Mouse (Mus musculus): ENCODE results near the gene Tbc1d5.

The Tbc1d5 gene

DNA sequence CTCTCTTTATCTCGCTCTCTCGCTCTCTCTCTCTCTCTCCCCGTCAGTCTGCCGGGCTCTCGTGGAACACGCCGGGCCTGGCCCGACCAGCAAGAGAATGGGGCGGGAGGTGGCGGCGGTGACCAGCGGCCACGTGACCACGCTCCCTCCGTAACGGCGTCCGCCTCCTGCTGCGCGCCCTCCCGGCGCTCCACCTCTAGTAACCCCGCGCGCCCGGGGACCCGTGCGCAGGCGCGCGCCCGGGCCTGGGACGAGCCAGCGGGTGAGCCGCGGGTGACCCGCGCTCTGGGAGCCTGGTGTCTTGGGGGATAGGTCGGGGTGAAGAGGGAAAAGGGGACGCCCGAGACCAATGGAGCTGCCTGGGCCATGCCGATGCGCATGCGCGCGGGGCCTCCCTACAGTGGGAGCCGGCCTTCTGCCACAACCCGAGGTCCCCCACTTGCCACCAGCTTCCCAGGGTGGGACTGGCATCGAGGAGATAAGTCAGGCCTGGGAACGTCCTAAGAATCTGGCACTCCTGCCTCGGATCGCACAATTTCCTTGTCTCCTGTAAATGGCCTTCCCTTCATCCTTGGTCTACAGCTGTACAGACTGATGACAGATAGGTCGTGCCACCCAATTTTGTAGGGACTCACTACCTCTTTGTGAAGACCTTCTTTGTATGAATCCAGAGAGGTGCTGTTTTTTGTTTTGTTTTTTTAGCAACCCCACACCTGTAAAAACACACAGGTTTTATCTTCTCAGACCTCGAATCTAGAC, at the start of gene Tbc1d5:
Tbc1d5 (minus strand) TSS at position 158 of the 759 bp plus-strand sequence.
- peak; percentile 94 for DNase-seq

DNA sequence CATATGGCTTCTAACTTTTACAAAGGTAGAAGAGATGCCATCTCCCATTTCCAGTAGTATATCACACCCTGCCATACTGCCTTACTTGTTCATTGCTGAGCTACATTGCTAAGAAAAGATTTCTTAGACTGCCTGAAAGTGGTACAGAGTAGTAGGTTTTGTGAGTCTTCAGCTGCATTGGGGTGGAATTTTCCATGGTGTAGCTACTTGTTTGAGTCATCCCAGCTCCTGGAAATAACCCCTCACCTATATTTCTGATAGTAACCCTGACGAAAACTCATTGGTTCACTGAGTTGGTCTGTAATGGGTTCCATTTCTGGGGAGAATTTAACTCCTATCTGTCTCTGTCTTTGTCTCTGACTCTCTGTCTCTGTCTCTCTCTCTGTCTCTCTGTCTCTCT, 46.9 kb upstream of the Tbc1d5 start:
- DNase-seq: no peak

DNA sequence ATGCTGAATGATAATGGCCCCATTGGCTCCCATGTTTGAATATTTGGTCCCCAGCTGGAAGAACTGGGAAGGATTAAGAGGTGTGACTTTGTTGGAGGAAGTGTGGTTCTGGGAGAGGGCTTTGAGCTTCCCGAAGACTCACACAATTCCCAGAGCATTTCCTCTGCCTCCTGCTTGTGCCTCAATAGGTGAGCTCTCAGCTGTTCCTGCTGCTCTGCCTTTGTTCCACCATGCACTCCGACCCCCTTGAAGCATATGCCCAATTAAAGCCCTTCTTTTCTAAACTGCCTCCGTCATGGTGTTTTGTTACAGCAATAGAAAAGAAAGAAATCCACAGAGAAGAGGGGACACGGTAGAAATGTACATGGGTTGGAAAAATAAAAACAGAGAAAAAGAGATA, 44.0 kb upstream of the Tbc1d5 start:
- DNase-seq: no peak

DNA sequence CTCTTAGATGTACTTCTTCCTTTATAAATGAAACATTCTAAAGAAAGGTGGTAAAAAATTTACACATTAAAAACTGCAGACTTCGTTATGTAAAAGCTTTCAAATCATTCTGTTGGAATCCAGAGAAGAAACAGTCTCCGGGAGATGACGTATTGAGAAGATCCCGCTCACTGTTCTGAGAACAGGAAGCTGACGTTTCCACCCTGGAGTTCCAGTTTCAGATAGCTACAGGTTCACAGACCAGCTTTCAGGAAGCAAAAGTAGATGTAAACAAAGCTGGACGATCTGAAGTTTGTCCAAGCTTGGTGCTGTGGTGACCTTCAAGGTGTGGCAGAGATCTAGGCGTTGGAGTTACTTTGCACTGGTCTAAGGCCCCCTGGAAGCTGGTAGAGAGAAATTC, 41.9 kb upstream of the Tbc1d5 start:
- peak in 1 of 2 experiments; percentile 22 for DNase-seq

DNA sequence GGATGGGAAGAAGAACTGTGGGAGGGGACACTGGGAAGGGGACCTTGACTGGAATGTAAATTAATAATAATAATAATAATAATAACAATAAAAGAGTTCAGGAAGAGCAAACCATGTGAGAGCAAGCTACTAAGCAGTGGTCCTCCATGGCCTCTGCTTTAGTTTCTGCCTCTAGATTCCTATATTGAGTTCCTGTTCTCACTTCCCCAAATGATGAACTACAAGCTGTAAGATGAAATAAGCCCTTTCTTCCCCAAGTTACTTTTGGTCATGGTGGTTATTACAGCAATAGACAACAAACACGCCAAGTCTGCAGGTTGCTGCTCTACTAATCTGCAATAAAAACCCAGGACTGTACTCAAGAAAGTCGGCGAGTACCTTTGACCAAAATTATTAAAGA, 40.7 kb upstream of the Tbc1d5 start:
- DNase-seq: no peak

DNA sequence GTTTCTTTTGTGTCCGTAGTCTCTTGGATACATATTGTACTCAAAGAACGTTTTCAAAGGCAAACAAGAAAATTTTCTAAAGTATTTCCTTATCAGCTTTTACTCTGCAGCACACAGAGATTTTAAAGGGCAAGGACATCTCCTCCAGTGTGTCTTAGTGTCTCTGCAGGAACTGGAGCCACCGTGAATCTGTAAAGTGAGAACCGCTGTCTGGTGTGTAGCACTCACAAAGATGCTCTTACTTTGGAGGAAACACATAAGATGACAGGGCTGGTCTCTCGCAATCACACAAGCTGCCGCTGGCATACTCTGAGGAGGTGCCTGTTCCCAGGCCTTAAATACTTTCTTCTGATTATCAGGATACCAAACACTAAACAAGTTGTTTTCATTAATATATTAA, 37.3 kb upstream of the Tbc1d5 start:
- no peak for DNase-seq

DNA sequence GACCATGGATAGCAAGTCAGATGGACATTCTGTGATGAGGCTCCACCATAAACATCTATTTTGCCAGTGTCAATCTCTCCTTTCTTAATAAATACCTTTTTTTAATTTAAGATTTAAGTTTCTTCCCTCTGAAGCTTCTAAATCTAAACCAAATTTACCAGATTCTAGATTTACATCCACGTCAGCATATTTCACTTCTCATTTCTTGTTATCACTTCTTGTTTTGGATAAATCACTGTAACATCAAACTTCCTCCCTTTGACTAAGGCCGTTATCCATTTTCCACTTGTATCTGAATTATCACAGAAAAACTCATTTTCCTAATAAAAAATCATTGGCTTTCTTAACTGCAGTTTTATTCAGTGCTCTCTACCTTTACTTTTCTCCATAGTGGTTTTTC, 30.4 kb upstream of the Tbc1d5 start:
- DNase-seq: no peak

DNA sequence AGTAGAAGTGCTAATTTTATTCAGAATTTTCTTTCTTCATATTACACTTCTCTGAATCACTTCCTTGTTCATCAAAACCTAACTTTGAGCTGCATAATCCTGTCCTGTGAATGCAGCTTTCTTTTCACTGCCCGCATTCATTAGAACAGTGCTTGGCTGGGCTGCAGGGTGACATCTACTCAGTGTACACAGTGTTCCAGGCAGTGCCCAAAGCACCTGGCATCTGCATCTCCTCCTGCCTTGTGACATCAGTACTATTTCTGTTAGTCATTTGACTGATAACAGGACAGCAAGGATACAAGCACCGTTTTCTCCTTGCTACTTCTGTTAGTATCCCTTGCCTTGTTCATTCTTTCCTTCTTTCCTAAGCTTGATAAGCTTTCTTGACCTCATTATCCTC, 25.5 kb upstream of the Tbc1d5 start:
- no peak for DNase-seq

DNA sequence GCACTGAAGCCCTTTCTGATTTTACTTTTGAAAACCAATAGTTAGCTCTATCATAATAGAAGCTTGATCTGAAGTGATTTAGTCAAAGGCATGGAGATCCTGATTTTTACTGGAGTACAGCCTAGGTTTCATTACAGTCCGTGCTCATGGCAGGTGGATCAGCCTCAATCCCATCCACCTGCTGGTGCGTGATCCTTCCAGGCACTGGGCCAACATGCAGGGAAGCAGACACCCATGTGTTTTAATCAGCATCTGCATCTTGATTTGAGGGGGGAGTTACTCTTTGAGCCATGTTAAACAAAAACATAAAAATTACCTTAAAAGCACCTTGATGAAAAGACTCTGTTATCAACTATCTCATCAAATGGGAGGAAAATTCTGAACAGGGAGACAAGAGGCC, 16.4 kb upstream of the Tbc1d5 start:
- DNase-seq: no peak

DNA sequence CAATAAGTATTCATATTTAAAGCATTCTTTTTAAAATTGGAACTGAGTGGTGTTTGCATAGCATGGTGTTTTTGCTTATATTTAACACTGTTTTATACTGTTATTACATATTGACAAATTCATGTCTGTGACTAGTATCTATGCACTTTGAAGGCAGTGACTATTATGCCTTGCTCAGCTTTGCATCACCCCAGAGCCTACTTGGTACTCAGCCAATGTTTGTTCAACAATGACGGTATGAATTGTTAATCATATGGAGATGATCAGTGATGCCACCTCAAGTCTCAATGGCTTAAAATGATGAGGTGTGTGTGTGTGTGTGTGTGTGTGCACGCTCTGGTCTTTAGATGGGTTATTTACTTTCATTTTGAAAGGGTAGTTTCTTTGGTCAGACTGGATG, 15.6 kb upstream of the Tbc1d5 start:
- DNase-seq: no peak

DNA sequence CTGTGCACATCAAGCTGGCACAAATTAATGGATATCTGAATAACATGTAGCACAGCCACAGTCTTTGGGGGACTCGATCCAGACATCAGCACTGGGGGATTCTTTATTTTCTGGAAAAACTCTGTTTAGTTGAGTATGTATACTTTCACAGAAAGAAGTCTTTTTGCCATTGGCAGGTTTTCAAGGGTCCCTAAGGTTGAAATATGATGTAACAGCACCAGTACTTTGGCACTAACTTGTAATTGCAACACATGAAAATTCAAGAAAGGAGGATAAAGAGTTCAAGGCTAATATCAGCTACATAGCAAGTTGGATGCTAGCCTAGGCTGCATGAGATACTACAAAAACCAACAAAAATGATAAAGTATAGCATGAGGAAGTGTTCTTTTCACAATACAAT, 12.2 kb upstream of the Tbc1d5 start:
- no peak for DNase-seq

DNA sequence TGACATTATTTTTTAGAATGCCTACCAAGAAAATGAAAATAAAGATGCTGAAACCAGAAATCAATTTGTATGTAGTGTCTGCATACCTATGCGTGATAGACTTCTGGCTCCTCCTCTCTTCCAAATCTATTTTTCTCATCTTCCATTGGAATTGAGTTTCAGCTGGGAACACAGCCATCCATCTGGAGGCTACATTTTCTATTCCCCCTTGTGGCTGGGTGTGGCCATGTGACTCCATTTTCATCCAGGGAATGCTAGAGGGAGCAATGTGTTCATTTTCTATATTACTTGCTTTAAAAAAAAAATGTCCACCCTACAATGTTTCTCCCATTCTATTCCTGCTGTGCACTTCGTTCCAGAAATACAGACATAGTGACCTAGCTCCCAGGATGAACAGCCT, 3.6 kb upstream of the Tbc1d5 start:
- DNase-seq: no peak

DNA sequence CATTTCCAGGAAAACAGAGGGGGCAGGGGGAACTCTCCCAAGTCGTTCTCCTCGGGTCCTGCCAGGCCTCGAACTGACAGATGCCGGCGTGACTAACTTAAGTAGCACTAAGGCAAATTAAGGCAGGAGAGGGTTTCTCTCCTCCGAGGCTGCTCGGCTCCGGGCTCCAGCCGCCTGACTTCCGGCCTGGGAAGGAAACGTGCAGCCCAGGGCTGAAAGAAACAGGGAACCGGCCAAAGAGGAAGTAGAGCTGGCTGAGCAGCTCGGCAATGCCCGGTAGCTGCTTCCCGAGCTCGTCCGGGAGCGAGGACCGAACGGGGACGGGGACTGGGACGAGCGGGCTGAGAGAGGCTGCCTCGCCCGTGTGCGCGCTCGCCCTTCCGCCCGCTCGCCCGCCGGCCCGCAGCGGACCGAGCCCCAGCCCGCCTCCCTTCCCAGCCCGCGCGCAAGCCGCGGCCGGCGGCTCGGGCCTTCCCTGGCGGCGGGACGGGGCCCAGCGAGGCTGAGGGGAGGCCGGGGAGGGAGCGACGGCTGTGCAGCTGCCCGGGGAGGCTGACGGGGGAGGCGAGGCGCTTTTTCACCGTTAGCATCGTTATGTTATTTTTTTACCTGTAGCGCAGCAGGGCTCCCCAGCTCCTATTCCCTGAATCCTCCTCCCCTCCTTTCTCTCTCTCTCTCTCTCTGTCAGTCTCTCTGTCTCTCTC, 509 bp downstream of the Tbc1d5 start:
- peak; percentile 75 to 78 for DNase-seq

DNA sequence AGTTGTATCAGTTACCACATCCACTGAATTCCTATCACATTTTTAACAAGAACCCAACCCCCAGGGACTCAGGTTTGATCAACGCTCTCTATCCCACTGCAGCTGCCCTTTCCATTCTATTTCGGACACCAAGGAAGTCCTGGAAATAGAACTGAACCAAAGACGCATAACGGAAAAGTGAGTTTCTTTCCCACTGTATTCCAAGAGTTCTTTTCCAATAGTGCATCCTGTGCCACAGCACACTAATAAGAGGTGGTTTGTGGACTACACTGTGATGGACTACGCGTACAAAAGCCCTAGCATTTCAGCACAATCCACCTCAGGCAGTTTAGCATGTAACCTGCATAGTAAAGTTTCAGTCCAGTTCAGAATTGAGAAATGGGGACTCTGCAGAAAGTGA, 1.2 kb downstream of the Tbc1d5 start:
- DNase-seq: no peak

DNA sequence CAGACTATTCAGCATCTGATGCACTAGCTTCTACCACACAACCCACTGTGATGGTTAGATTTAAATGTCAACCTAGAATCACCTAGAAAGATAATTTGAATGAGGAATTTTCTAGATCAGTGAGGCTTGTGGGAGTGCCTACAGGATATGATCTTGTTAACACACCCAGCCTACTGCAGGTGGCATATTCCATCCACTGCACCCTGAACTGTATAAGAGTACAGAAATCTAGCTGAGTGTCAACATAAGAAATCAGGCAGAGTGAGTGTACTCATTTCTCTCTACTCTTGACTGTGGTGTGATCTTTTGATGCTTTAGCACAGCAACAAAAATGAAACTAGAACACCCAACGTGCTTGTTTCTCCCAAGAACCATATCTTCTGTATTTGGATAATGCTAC, 6.8 kb downstream of the Tbc1d5 start:
- DNase-seq: no peak

DNA sequence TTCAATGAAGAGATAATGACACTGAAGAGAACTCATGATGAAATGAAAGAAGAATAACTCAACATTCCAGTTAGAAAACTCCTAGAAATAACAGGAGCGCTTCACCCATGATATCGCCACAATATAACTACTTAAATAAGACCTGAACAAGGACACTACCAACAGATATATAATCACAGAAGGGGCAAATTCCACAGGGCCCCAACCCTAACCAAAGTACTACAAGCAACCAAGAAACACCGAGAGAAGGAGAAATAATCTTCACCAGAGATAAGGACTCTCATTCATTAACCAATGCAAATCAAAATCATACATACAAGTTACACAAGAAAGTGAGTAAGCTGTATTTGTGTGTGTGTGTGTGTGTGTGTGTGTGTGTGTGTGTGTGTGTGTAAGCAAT, 7.6 kb downstream of the Tbc1d5 start:
- no peak for DNase-seq

DNA sequence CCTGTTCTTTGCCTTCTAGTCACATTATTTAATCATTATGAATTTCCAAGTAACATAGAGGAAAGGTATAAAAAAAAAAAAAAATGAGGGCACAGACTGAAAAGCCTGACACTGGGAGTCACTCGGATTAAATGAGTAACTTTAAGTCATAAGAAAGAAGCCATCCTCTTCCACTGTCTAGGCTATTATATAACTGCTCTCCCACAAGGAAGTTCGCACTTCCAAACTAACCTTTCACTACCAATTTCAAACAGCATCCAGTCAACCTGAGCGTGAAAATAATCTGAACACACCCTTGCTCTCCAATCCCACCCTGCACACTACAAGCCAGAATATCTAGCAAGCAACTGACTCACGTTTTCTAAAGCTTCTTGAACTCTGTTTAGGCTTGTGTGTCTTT, 9.2 kb downstream of the Tbc1d5 start:
- DNase-seq: no peak

DNA sequence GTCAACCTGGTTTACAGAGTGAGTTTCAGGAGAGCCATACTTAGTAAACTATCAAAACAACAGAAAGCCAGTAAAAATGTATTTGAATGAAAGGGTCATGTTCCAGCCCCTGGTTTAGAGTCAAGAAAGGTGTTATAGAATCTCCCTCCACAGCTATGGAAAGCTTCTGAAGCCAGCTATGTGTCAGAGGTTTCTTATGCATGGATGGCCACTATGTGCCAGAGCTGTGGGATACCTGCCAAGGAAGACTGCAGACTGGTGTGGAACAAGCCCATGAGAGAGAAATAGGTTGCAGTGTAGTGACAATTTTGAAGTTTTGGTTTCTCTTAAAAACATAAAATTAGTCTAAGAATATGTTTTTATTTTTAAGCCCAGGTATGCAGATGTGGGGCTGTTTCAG, 16.8 kb downstream of the Tbc1d5 start:
- DNase-seq: no peak

DNA sequence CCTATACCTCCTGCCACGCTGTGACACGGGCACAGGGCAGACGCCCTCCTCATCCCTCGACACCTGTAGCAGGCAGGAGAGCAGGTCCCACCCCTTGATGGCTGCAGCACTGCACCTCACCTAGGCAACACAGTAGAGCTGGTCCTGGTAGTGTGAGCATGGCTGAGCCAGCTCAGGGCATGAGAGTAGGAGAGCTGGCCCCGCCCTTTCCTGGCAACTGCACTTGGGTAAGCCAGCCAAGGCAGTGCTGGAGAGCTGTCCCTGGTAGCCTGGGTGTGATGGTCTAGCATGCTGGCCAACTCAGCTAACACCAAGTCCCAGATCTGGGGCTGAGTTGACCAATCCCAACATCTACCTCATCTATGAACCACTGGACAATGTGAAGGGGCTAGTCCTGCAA, 19.9 kb downstream of the Tbc1d5 start:
- DNase-seq: peak; percentile 11 to 34

DNA sequence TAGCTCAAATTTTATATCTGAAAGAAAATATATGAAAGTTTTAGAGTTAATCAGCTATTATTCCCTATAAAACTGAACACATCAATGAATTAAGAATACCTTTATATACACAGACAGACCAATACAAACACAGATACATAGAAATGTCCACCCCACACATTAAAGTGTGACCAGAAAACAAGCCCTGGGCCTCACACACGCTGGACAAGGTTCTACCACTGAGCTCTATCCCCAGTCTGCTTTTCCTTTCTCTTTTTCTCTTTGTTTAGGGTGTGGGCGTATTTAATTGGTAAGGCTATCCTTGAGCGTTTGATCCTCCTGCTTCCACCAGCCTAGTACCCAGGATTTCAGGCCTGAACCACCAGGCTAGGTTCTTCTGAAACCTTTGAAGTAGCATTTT, 28.2 kb downstream of the Tbc1d5 start:
- DNase-seq: no peak

DNA sequence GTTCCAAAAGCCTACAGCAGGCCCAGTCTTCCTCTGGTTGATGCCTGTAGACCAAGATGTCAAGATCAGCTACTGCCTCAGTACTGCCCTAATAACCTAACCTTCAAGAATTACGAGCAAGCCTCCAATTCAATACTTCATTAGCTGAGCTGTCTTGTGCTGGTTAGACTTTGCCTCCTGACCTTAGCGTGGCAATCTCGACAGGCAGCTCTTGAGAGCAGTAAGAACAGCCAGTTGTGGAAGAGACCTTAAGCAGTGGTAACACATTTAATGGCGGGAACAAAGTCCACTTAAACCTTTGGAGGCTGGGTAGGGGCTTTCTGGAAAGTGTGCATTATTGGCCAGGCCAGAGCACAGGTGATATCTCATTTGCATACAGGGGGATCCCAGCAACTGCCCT, 34.2 kb downstream of the Tbc1d5 start:
- no peak for DNase-seq

DNA sequence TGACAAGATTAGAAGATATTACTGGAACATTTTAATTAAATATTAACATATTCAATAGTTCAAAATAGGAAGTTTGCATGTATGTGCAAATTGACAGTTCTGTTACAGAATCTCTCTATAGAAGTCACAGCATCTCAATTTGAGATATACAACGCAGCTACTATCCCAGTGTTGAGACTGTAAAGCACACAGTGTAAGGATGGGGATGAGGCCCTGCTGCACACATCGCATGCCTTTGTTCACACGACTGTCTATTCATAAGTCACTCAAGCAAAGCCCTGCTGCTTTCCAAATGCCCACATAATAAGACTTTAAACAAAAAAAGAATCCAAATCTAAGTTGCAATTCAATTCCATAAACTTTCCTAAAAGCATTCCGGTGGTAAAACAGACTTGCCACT, 37.1 kb downstream of the Tbc1d5 start:
- no peak for DNase-seq

DNA sequence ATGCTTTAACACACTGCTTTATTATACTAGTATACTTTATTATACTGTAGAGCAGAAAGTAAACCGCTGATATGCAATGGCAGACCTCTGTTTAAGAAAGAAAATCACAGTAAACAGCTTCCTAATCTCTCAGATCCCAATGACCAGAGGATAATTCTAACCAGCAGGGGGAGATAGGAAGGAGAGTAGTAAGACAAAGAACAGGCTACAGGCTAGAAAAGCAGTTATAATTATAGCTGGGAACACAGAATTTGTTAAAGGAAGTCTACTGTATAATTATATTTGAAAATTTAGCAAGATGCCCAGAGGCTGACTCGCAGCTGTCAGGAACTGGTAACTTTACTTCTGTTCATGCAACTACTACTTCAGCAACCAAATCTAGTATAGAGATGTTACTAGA, 68.0 kb downstream of the Tbc1d5 start:
- DNase-seq: no peak

DNA sequence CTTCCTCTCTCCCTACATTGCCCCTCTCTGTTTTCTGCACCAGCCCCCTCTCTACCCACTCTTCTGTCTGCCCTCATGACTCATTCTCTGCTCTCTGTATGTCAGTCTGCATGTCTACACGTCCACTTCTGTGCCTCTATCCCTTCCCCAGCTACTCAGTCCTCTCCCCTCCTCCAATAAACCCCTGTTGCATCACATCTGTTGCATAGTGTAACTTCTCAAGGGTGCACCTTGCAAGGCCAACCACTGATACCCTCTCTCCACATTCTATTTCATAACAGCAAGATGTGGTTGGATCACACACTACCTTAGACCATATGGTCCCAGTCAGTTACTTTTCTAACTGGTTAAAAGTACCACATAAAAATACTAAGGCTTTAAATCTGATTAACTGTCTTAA, 74.9 kb downstream of the Tbc1d5 start:
- no peak for DNase-seq

DNA sequence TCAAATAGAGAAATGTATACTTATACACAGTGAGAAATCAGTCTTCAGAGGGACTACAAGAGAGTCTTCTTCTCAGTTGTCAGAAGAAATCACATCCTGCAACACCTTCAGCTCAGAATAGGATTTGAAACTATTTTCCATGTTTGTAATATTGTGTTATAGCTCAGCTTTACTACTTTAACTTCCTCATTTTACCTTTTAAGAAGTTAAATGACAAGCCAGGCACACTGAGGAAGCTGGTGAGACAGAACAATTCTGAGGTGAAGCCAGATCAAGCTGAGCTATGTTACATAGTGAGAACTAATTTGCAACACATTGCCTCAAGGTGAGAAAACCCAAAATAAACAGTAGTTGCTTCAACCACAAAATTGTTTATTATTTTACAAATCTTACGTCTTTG, 135.3 kb downstream of the Tbc1d5 start:
- DNase-seq: no peak

All from lung, adult 18-20 months (tissue).